Mouse (Mus musculus): Measurements from ENCODE around the gene Ints1.

Ints1 gene

GRCm38 (mm10) chr5:139775216-139775926 lies at the start of gene Ints1:
TSS of gene Ints1 (minus strand) at chr5:139775674.
- peak; percentile 98 to 99 for DNase-seq

GRCm38 (mm10) chr5:139824531-139824930 lies 49.1 kb upstream of the Ints1 start:
- no peak for DNase-seq

GRCm38 (mm10) chr5:139821466-139822459 lies 46.3 kb upstream of the Ints1 start:
- DNase-seq: no peak

GRCm38 (mm10) chr5:139819538-139820181 lies 44.2 kb upstream of the Ints1 start, which contains the start of gene Tmem184a:
TSS of gene Tmem184a (minus strand) at chr5:139819917.
- DNase-seq: no peak

GRCm38 (mm10) chr5:139818801-139819200 lies 43.3 kb upstream of the Ints1 start:
- peak; percentile 26 to 57 for DNase-seq

- no peak for DNase-seq
These were observed 42.6 kb upstream of the Ints1 start for GRCm38 (mm10) chr5:139818056-139818455.

GRCm38 (mm10) chr5:139817292-139817691 lies 41.8 kb upstream of the Ints1 start:
- no peak for DNase-seq

- no peak for DNase-seq
These were observed 41.0 kb upstream of the Ints1 start for GRCm38 (mm10) chr5:139816445-139816844.

- DNase-seq: no peak
These were observed 40.5 kb upstream of the Ints1 start for GRCm38 (mm10) chr5:139815964-139816363.

- DNase-seq: no peak
These were observed 38.5 kb upstream of the Ints1 start for GRCm38 (mm10) chr5:139813963-139814381.

- no peak for DNase-seq
These were observed 37.6 kb upstream of the Ints1 start for GRCm38 (mm10) chr5:139813126-139813490.

- DNase-seq: no peak
These were observed 37.1 kb upstream of the Ints1 start for GRCm38 (mm10) chr5:139812398-139813125.

GRCm38 (mm10) chr5:139811677-139812397 lies 36.4 kb upstream of the Ints1 start:
- no peak for DNase-seq

- no peak for DNase-seq
These were observed 33.9 kb upstream of the Ints1 start for GRCm38 (mm10) chr5:139809397-139809796.

- no peak for DNase-seq
These were observed 30.4 kb upstream of the Ints1 start for GRCm38 (mm10) chr5:139805924-139806323.

GRCm38 (mm10) chr5:139804573-139805111 lies 29.2 kb upstream of the Ints1 start:
- DNase-seq: no peak

- no peak for DNase-seq
These were observed 28.7 kb upstream of the Ints1 start for GRCm38 (mm10) chr5:139804107-139804551.

GRCm38 (mm10) chr5:139803601-139804102 lies 28.2 kb upstream of the Ints1 start:
- peak in 1 of 2 experiments; percentile 74 for DNase-seq

GRCm38 (mm10) chr5:139803165-139803564 lies 27.7 kb upstream of the Ints1 start:
- DNase-seq: no peak

- DNase-seq: no peak
These were observed 26.4 kb upstream of the Ints1 start for GRCm38 (mm10) chr5:139801880-139802279.

GRCm38 (mm10) chr5:139801231-139801630 lies 25.8 kb upstream of the Ints1 start:
- no peak for DNase-seq
